Mouse (Mus musculus) liver, adult 2 months (tissue): ENCODE results near the gene Adgrl3. TPM values are rescaled to one million over a fixed set of nuclear protein-coding genes. Genes with fewer than 3 reads are reported as not detected.

Source experiments
- DNase-seq: peaks from one replicate; pipeline ENCODE4 v3.0.0-alpha.2; 2011; ENCODE audit warnings: low read depth, low spot score; ENCODE audit errors: extremely low read depth
- H3K27ac ChIP-seq: fragments of 200-500 bp; replicated peaks from 2 replicates; pipeline ENCODE4 v1.5.1; 2012; ENCODE audit warnings: low read depth, mild to moderate bottlenecking, control low read depth, inconsistent platforms, low read length; ENCODE audit not compliant: insufficient read depth
- H3K27me3 ChIP-seq: fragments of 200-500 bp; 2 replicates; pipeline ENCODE4 v1.6.1; 2012; ENCODE audit warnings: mild to moderate bottlenecking, moderate library complexity, low read length, inconsistent platforms; ENCODE audit not compliant: control insufficient read depth, insufficient read depth
- H3K36me3 ChIP-seq: fragments of 200-500 bp; 2 replicates; pipeline ENCODE4 v1.6.1; 2012; ENCODE audit warnings: low read length, inconsistent platforms; ENCODE audit not compliant: control insufficient read depth, insufficient read depth
- H3K4me1 ChIP-seq: fragments of 200-500 bp; 2 replicates; pipeline ENCODE4 v1.6.1; 2011; ENCODE audit warnings: low read length; ENCODE audit not compliant: control insufficient read depth, insufficient read depth
- H3K4me3 ChIP-seq: fragments of 200-500 bp; 2 replicates; pipeline ENCODE4 v1.5.1; 2011; ENCODE audit warnings: low read depth, mild to moderate bottlenecking, control low read depth, low read length, moderate library complexity; ENCODE audit not compliant: insufficient read depth
- H3K79me2 ChIP-seq: fragments of 200-500 bp; 2 replicates; pipeline ENCODE4 v1.6.1; 2012; ENCODE audit warnings: inconsistent platforms, mild to moderate bottlenecking, low read length, moderate library complexity; ENCODE audit not compliant: control insufficient read depth, insufficient read depth
- H3K9ac ChIP-seq: fragments of 200-500 bp; 2 replicates; pipeline ENCODE4 v1.6.1; 2012; ENCODE audit warnings: low read depth, mild to moderate bottlenecking, control low read depth, inconsistent platforms, low read length
- CTCF ChIP-seq: fragments of 200-500 bp; IDR thresholded peaks from 2 replicates; pipeline ENCODE4 v1.5.1; 2011; ENCODE audit warnings: low read depth, low read length, control low read depth
- POLR2A ChIP-seq: fragments of 200-500 bp; IDR thresholded peaks from 2 replicates; pipeline ENCODE4 v1.6.1; 2011; ENCODE audit warnings: low read length, control low read depth; ENCODE audit not compliant: insufficient read depth; ENCODE audit errors: extremely low read depth
- WGBS: fragments of 180-500 bp; shearing (Covaris S2); methylation state at CpG from one replicate; pipeline ENCODE4 v1.1.7; 2018; 5-methylcytosine and 5-hydroxymethylcytosine counted together
- polyA plus RNA-seq: library from polyadenylated mRNA; depleted of rRNA; stranded (reverse); fragments of >200 nt; gene quantifications from 2 replicates; pipeline ENCODE4 v1.2.3, GENCODE M21; 2012
- total RNA-seq: library from RNA; depleted of rRNA; stranded (reverse); fragments of >200 nt; gene quantifications from 2 replicates; pipeline ENCODE4 v1.2.3, GENCODE M21; 2014

The Adgrl3 gene
- total and polyA plus RNA-seq, 2 experiments = 0.33 to 1.0 TPM

DNA sequence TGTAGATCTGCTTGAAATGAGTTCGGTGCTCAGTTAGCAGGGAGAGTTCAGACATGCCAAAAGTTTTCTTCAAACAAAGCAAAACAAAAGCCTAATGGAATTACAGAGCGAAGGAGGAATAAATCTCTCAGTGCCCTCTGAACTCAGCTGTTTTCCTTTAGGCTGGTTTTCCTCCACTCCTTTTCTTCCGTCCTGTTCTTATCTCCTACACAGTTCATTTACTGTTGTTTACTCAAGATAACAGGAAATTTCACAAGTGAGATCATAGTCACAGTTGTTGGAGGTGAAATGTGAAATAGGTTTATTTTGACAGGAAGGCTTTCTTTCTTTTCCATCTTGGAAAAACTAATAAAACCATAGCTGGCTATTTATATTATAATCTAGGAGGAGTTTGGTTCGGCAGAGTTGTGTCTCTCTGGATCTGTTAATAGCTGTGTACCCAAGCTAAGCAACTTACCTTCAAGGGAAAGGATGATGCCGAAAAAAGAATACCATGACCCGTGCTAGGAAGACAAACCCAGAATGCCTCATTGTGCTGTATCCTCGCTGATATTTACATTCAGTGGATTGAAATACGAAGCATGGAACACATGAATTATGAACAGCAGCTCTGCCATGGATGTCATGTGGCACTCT lies 456.2 kb downstream of the Adgrl3 start:
- DNase-seq = peak; percentile 86

GRCm38 (mm10) chr5:81480911-81481310 lies 461.0 kb downstream of the Adgrl3 start:
- no peak overlapping the region for H3K9ac ChIP-seq
- peak; percentile 91 for DNase-seq
- H3K4me1 ChIP-seq = peaks cover 5% of the 10 kb centered on the region; the same call in 1 of the 2 replicates
- H3K36me3 ChIP-seq = no peaks in the 10 kb centered on the region
- H3K79me2 ChIP-seq = no peaks in the 10 kb centered on the region
- H3K4me3 ChIP-seq = no peak overlapping the region
- no peaks in the 10 kb centered on the region for H3K27me3 ChIP-seq
- no peak overlapping the region for H3K27ac ChIP-seq
- WGBS = 29% methylated on average over 3 of the region's 3 CpGs
- no peak for TF ChIP-seq CTCF
- no peak for TF ChIP-seq POLR2A

More for the DNA sequence above, 456.2 kb downstream of the Adgrl3 start:
- TF ChIP-seq CTCF (no peak), POLR2A (no peak)
- H3K36me3 ChIP-seq = no peaks in the 10 kb centered on the region
- no peak overlapping the region for H3K9ac ChIP-seq
- no peak overlapping the region for H3K27ac ChIP-seq
- H3K4me1 ChIP-seq = peaks cover 8% of the 10 kb centered on the region; the same call in 1 of the 2 replicates
- H3K4me3 ChIP-seq = no peak overlapping the region
- H3K27me3 ChIP-seq = no peaks in the 10 kb centered on the region
- 32% methylated on average over 8 of the region's 8 CpGs for WGBS
- H3K79me2 ChIP-seq = no peaks in the 10 kb centered on the region

- DNase-seq = no peak
- no peak overlapping the region for H3K4me3 ChIP-seq
- 79% methylated on average over 3 of the region's 3 CpGs for WGBS
- TF ChIP-seq CTCF = no peak
- no peak for TF ChIP-seq POLR2A
- H3K27ac ChIP-seq = no peak overlapping the region
- H3K9ac ChIP-seq = no peak overlapping the region
- H3K36me3 ChIP-seq = no peaks in the 10 kb centered on the region
- no peaks in the 10 kb centered on the region for H3K27me3 ChIP-seq
- no peaks in the 10 kb centered on the region for H3K4me1 ChIP-seq
- no peaks in the 10 kb centered on the region for H3K79me2 ChIP-seq
These were observed 464.0 kb downstream of the Adgrl3 start for GRCm38 (mm10) chr5:81483890-81484289.

GRCm38 (mm10) chr5:81501076-81501475 lies 481.1 kb downstream of the Adgrl3 start:
- no peak for DNase-seq
- Histone ChIP-seq H3K4me1 (no peaks in the 10 kb centered on the region), H3K36me3 (no peaks in the 10 kb centered on the region), H3K9ac (no peak overlapping the region), H3K79me2 (no peaks in the 10 kb centered on the region), H3K27me3 (no peaks in the 10 kb centered on the region), H3K27ac (no peak overlapping the region), H3K4me3 (no peak overlapping the region)
- no peak for TF ChIP-seq CTCF
- no peak for TF ChIP-seq POLR2A
- WGBS = 90% methylated on average over 3 of the region's 3 CpGs

DNA sequence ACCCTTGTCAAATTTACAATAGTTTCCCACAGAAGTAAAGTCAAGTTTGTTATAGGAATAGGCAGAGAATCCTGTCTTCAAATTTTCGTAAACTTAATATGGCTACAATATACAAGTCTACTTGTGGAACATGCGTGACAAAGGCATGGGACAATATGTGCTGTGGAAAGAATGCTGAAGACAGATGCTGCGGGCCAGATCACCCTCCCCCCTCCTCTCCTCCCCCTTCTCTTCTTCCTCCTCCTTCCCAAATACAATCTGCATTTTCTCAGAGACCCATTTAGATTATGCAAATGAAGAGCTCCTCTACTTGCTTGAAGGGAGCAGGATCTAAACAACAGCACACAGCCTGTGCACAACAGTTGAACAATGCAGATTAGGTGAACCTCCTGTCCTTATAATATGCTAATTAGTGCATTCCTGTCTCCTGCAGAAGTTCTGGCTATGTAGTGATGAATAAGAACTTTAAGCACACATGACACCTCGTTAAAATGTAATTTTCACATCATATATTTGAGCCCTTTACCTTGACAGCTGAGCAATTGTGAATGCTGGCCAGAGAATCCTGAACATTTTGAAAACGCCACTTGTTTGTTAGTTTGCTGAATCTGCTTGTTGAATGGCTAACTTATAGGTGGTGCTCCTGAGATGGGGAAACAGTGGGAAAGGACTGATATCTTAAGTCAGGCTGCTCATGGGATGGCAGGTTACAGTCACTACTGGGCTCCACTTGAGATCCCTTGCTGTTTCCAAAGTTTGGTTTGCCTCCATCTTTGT lies 499.0 kb downstream of the Adgrl3 start:
- Histone ChIP-seq H3K27me3 (0 out of 2 replicates have a peak, but pooled peaks cover 2% of the 10 kb centered on the region), H3K4me3 (no peak overlapping the region), H3K79me2 (no peaks in the 10 kb centered on the region), H3K4me1 (peaks cover 4% of the 10 kb centered on the region; the same call in 1 of the 2 replicates), H3K36me3 (no peaks in the 10 kb centered on the region), H3K27ac (no peak overlapping the region), H3K9ac (no peak overlapping the region)
- DNase-seq = no peak
- WGBS = 61% methylated on average over 5 of the region's 5 CpGs
- TF ChIP-seq POLR2A = no peak
- no peak for TF ChIP-seq CTCF
